Mouse (Mus musculus) cerebellum, adult 9-11 months (tissue): Measurements from ENCODE around the gene Senp2.

Experiments used
- DNase-seq: peaks from one replicate; pipeline ENCODE4 v3.0.0; 2022

Senp2 gene

GRCm38 (mm10) chr16:22038554-22038953 lies 29.3 kb downstream of the Senp2 start:
- DNase-seq = no peak

DNA sequence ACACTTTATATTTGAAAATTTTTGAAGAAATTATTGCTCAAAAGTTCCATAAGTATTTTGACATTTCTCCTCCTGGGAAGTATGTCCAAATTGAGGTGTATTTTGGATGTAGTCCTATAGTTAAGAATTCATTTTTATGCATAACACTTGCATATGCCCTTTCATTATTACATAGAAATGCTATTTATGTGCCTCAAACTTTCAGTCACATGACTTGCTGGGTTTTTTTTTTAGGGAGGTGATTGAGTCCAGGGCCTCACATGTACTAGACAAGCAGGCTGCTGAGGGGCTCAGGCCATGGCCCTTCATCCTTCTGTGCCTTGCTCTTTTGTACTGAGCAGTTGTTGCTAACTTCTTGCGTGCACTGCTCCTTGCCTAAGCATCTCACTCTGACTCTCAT lies 30.7 kb downstream of the Senp2 start:
- no peak for DNase-seq

- no peak for DNase-seq
These were observed 34.5 kb downstream of the Senp2 start for GRCm38 (mm10) chr16:22043830-22044229.

GRCm38 (mm10) chr16:22045930-22046329 lies 36.6 kb downstream of the Senp2 start:
- no peak for DNase-seq

GRCm38 (mm10) chr16:22046739-22047366 lies 37.6 kb downstream of the Senp2 start:
- DNase-seq = no peak

DNA sequence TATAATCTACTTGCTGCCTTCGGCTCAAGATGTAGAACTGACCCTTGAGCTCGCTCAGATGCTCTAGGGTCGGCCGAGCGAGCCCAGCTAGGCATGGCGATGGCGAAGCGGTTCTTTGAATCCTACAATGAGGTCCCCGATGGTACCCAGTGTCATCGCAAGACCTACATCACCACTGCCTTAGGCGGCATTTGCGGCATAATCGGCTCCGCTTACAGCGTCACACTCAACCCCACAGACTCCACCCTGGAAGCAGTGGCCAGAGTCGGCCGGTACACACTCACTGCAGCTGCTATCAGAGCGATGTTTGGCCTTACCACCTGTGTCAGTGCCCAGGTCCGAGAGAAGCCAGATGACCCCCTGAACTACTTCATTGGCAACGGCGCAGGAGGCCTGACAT lies 44.1 kb downstream of the Senp2 start:
- no peak for DNase-seq

DNA sequence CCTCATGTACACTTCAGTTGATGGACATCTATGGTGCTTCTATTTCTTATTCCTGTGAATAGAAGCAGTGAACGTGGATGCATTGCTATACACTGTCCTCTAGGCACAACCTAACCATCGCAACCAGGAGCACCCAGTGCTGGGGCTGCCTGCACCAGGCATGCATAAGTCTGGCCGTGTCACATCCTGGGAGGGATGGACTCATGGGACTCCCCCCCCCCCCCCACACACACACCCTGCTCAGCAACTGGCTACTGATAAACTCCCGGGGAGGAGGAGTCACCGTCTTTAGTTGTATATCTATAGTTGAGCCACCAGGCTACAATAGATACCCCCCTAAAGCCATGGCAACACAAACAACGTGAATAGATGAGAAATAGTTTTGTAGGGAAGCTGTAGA lies 48.2 kb downstream of the Senp2 start:
- no peak for DNase-seq

GRCm38 (mm10) chr16:22058871-22059270 lies 49.6 kb downstream of the Senp2 start:
- DNase-seq = no peak

- no peak for DNase-seq
These were observed 51.1 kb downstream of the Senp2 start for GRCm38 (mm10) chr16:22060416-22060815.

DNA sequence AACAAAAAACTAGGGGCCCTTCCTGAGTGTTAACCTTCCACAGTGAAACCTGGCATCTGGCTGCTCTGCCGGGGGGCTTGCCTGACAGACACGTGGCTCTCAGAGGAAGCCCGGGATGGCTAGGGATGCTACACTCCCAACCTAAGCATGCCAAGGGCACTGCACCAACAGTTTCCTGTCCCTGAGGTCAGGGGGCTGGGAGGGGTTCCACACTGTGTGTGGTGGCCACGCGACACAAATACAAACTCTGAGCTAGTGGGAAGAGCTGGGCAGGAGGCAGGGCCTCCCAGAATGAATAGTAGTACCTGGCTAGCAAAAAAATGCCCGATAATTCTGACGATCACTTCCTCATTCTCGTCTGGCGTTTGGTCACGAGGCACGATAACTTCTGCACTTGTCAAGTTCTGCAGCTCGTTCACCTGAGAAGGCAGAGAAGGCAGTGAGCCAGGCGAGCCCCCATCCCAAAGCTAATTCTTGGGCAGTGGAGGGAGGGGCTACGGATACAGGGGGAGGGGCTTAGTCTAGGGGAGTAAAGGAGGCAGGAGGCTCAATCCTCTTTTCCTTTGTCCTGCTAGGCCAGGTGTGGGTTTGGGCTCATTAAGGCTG lies 52.4 kb downstream of the Senp2 start:
- DNase-seq = no peak

- DNase-seq = no peak
These were observed 53.0 kb downstream of the Senp2 start for GRCm38 (mm10) chr16:22062284-22062683.

DNA sequence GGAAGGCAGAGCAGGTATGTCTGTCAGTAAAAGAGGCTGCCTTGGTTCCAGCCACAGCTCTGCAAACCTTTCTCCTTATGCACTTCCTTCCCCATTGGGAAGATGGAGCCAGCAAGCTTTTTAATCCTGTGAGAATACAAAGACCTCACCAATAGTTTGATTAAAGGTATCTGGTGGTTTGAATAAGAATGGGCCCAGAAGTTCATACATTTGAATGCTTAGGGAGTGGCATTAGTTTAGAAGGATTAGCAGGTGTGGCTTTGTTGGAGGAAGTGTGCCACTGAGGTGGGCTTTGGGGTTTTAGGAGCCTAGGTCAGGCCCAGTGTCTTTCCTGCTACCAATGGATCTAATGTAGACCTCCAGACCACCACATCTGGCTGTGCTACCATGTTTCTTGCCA lies 56.3 kb downstream of the Senp2 start:
- no peak for DNase-seq

- no peak for DNase-seq
These were observed 58.1 kb downstream of the Senp2 start for GRCm38 (mm10) chr16:22067406-22067805.

- DNase-seq = no peak
These were observed 62.1 kb downstream of the Senp2 start for GRCm38 (mm10) chr16:22071361-22071760.

- no peak for DNase-seq
These were observed 65.8 kb downstream of the Senp2 start for GRCm38 (mm10) chr16:22075067-22075466.

DNA sequence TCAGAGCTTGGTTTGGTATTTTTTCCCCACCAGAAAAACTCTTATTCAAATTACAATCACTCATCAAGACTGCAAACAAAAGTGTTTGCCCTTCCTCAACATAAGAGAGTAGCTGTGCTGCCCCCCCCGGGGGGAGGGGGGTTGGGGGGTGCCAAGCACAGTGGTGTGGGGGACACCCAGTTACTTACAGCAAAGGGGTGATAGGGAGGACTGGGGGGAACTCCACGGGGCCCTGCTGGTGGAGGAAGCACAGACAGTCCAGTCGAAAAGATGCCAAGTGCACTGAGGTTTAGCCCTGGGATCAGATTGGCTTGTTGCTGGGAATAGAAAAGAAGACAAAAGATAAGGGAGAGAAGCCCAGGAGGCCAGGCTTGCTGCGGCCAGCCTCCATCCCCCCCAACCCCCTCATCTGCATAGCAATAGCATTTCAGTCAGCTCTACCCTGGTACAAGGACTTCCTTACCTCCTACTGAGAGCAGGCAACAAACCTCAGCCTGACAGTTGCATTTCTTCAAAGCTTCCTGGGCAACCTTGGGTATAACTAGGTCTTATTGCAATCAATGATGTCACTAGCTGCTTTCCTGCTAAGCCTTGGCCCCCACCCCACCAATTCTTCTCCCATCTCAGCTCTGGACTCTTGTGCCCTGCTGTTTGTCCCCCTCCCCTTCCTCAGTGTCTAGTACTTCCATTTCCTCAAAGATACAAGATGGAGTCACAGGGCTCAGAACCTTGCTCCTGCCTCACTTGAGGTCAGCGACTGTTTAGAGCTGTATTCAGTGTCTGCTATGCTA lies 66.7 kb downstream of the Senp2 start:
- no peak for DNase-seq

GRCm38 (mm10) chr16:22076620-22076941 lies 67.3 kb downstream of the Senp2 start:
- DNase-seq = no peak

- no peak for DNase-seq
These were observed 70.9 kb downstream of the Senp2 start for GRCm38 (mm10) chr16:22080125-22080710.

DNA sequence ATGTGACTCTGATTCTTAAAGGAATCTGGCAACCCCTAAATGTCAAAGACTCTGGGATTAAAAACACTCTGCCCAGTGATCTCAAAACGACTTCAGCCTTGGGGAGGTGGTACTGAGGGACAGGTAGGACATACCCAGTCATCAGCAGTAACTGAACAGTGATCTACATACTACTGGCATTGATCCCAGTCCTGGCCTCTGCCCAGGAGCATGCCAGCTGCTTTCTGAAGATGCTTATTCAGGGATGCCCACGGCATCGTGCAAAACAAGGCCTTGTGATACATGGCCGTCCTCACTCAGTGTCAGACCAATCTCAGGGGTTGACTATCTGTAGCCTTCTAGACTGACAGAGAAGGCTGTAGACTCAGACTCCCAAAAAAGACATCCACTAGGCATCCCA lies 76.1 kb downstream of the Senp2 start:
- no peak for DNase-seq

DNA sequence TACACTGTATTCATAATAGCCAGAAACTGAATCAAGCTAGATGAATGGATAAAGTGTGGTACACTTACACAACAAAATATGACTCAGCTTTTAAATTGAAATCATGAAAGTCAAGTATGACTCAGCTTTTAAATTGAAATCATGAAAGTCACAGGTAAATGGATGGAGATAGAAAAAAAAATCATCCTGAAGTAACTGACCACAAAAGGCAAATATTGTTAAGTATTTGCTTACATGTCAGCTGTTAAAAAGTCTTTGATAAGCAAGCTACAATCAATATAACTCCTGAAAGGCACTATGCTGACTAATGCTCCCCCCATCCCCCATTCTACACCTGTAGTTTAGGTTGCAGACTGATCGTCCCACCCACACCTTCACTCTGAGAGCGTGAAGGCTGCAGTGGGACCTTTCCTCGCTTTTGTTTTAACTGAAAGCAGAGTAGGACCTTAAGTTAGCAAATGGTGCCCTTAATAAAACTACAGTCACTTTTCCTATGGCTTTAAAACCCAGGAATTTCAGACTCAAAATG lies 82.0 kb downstream of the Senp2 start:
- no peak for DNase-seq

- DNase-seq = no peak
These were observed 86.5 kb downstream of the Senp2 start for GRCm38 (mm10) chr16:22095751-22096150.

- DNase-seq = no peak
These were observed 88.4 kb downstream of the Senp2 start for GRCm38 (mm10) chr16:22097659-22098058.
